Mouse (Mus musculus) lung, postnatal 36 days (tissue): ENCODE measurements around the gene Mrpl38.
A peak's percentile ranks its signal among the peaks of the same experiment; 100 is the strongest.

Experiments
- DNase-seq: peaks from one replicate; pipeline ENCODE4 v3.0.0; 2022; ENCODE audit warnings: mixed read lengths

Mrpl38 gene

DNA sequence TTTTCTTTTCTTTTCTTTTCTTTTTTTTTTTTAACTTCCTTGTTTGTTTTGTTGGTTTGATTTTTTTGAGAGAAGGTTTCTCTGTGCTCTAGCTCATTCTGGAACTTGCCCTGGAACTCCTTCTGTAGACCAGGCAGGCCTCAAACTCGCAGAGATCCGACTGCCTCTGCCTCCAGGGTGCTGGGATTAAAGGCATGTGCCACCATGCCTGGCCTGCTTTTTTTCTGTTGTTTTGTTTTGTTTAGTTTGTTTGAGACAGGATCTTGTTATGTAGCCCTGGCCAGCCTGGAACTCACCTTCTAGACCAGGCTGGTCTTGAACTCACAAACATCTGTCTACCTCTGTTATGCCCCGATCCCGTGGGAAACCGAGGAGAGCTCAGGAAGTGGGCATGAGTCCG lies 49.1 kb downstream of the Mrpl38 start:
- no peak for DNase-seq

DNA sequence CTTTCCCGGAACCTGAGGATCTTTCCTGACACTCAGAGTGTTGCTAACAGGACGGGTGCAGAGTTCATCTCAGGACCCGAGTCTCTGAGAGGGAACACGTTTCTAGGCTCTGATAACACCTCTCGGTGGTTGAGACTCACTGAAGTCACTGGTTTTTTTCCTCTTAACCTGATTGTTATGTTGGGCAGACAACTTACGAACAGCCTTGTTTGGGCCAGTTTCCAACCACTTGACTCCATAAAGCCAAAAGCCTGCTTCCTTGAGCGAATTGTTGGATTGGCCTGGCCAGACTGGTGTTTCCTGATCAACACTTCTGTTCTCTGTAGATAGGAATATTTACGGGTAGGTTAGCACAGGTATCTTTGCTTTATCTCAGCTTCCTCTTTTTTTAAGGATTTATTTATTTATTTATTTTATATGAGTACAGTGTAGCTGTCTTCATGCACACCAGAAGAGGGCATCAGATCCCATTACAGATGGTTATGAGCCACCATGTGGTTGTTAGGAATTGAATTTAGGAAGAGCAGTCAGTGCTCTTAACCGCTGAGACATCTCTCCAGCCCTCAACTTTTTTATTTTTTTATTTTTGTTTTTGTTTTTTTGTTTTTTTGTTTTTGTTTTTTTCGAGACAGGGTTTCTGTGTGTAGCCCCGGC lies 49.8 kb downstream of the Mrpl38 start:
- peak; percentile 71 for DNase-seq

DNA sequence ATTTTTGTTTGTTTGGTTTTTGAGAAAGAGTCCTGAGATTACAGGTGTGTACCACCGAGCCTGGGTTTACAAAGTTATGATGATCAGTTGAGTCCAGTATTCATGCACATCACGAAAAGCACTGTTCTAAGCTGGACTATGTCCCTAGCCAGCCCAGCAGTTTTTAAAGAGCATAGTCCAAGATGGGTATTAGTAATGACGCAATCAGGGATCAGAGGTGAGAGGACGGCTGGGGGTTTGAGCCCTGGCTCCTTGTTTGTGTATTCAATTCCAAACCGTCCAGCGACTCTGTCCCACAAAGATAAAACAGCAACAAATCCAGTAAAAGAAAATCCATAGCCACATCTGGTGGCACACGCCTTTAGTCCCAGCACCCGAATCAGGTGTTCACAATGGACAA lies 50.5 kb downstream of the Mrpl38 start:
- no peak for DNase-seq

DNA sequence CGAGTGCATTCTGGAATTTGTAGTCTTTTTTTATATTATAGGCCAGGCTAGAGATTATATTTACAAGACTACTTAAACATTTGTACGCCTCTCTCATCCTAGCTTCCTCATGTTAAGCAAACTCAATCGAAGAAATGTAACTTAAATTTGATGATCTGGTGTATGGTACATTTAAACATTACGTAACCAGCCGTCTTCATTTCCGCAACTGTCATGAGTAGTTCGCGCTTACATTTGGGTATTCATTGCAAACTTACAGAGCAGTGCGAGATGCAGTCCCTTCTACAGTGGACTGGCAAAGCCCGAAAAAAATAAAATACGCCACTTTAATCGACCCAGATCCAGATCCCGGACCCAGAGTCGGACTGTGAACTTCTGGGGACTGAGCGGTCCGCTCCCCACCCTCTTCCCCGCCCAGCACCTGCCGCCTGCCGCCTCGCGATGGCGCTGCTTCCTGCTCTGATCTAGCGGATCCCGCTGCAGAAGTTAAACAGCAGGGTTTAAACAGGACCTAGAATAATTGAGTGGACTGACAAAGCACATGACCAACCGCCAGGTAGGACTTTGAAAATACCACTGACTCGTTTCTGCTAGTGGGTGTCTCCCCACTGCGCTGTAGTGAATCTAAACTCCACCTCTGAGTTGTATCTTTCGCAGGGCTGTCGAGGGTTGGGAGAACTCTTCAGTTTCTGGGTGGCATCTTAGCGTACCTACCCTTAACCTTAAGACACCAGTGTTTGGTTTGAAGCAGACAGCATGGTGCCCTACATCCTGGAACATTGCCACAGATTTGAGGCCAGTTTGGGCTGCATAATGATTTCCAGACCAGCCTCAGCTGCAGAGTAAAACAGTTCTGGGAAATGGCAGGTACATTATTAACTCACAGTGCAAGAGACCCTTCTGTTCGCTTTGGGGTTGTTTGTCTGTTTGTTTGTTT lies 51.2 kb downstream of the Mrpl38 start:
- DNase-seq, result peak; percentile 94

DNA sequence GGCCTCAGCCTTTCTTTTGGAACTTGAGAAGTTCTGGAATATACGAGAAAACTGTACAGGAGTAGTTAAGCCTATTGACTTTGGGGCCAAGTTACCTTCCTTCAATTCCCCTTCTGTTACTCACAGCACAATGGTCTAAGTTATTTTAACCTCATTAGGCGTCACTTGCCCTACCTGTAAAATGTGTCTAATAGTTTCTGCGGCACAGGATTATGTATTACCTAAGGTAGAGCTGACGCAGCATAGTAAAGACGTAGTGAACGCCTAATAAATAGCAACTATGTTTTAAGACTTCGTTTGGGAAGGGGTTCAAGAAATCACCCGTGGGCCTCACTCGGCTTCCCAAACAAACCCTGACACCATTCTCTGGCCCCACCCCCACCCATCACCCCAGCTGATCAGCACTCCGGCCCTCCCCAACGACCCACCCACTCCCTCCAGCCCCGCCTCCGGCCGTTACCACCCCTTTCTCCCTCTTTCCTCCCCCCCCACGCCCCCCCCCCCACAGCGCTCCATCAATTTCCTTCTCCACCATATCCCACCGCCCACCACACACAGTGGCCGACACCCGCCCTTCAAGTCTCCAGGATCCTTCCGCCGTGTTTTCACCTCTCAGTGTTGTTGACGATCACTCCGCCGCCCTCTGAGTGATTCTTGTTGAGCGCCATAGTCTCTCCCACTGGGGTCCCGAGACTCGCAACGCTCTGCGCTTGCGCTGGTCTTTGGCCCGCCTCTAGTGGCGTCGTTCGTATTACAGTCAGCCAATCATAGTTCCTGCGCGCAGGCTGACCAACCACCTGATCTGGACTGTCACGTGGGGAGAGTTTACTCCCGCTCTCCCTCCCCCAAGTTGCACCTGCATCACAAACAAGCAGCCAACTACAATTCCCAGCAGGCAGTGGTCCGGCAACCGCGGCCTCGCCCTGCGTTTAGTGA lies 52.1 kb downstream of the Mrpl38 start, which contains the start of gene Wbp2:
Wbp2 (minus strand) TSS at position 738 of the 936 bp plus-strand sequence.
- DNase-seq, result peak; percentile 100

DNA sequence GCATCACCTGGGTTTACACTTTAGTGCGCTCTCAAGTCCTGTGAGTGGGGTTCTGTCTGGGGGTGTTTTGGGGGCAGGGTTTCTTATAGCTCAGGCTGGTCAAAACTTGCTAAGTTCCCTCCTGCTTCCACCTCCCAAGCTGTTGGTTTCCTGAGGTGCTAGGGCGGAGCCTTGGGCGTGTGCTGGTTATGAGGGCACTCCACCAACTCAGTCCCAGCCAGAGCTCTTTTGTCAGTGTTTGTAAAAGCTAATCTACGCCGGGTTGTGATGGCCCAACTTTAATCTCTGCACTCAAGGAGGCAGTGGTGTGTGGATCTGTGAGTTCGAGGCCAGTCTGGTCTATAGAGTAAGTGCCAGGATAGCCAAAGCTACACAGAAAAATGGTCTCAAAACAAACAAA lies 54.5 kb downstream of the Mrpl38 start:
- peak; percentile 43 for DNase-seq

DNA sequence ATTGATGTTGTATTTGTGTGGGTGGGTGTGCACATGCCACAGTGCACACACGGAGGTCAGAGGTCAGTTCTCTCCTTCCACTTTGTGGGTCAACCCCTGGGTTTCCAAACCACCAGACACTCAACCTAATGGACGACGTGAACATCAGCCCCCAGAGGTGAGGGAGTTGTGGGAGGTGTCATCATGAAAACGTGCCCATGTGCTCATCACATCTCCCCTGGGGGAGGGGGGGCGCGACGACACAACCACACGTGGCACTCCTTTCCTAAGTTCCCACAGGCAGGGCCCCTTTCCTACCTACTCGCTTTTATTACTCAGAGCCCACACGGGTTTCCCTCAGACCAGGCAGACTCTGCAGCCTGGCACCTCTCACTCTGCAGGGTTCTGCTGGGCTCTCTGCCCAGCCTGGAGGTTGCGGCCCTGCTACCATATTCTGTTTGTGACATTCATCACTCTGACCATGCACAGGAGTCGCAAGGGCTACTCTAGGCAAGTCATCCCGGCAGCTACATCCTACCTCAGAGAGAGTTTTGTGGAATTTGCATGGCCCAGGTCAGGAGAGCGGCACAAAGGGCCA lies 55.5 kb downstream of the Mrpl38 start:
- no peak for DNase-seq
